Comparison of ENCODE assay signal across 17 mouse cellular contexts in the genomic region with DNA sequence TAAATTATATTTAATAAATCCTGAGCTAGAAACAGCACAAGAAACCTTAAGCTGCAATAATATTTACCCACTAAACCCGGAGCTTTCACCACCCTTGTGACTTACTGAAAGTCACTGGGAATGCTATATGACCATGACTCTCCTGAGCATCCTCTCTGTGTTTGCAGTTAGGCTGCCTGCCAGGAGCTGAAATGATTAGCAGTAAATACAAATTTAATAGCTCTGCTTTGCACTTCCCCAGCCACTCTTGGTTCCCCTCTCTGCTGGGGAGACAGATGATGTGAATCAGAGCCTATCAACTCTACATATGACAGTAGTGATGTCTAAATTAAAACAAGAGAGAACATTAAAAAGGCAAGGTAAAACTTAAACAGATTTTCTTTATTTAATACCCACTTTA.
DNase-seq lines count a peak whose midpoint lies in the region; ATAC-seq and TF ChIP-seq lines count a peak whose summit lies in the region.
"Had no signal": no experiment of that assay in that cellular context is flagged by ENCODE, and none has a peak within 500 bp of the region (broad histone marks: within the 10 kb centered on the region; RNA-seq: fewer than 3 reads in every experiment).

No protein-coding gene starts in this region.

- no peak overlapping the region for H3K4me3 ChIP-seq in hindbrain, embryonic 13.5 days
- no peak overlapping the region for H3K4me3 ChIP-seq in hindbrain, embryonic 16.5 days (ENCODE audit: low read length)
- no peak overlapping the region for H3K4me3 ChIP-seq in hindbrain, postnatal 0 days (ENCODE audit: low read length)
- H3K4me3 ChIP-seq: embryonic facial prominence, embryonic 10.5 days; erythroblast, embryonic 14.5 days; heart, embryonic 13.5 days; limb, embryonic 12.5 days; liver, embryonic 15.5 days; stomach, embryonic 15.5 days had no signal

- no peak overlapping the region for H3K4me2 ChIP-seq in hindbrain, embryonic 13.5 days
- no peak overlapping the region for H3K4me2 ChIP-seq in hindbrain, embryonic 16.5 days (ENCODE audit: low read length)
- H3K4me2 ChIP-seq in hindbrain, postnatal 0 days (ENCODE audit: low read depth, low read length): no peak overlapping the region
- H3K4me2 ChIP-seq: heart, embryonic 13.5 days; limb, embryonic 12.5 days; liver, embryonic 15.5 days; stomach, embryonic 15.5 days had no signal

- no peak for TF ChIP-seq CTCF in brain, embryonic 14.5 days (IDR thresholded peaks at IDR 0.05; ENCODE audit: borderline replicate concordance, extremely low read depth, insufficient read depth, insufficient read length)
- TF ChIP-seq CTCF in hindbrain, postnatal 0 days (IDR thresholded peaks at IDR 0.05; ENCODE audit: low read depth): no peak

- no peak overlapping the region for H3K27ac ChIP-seq in hindbrain, embryonic 13.5 days
- H3K27ac ChIP-seq in hindbrain, embryonic 16.5 days (ENCODE audit: low read depth, low read length): no peak overlapping the region
- H3K27ac ChIP-seq in hindbrain, postnatal 0 days: no peak overlapping the region
- H3K27ac ChIP-seq: embryonic facial prominence, embryonic 10.5 days; heart, embryonic 13.5 days; limb, embryonic 12.5 days; liver, embryonic 15.5 days; stomach, embryonic 15.5 days had no signal

- no peaks in the 10 kb centered on the region for H3K9me3 ChIP-seq in hindbrain, embryonic 13.5 days
- H3K9me3 ChIP-seq in hindbrain, embryonic 16.5 days (ENCODE audit: control insufficient read depth, low read length): no peaks in the 10 kb centered on the region
- no peaks in the 10 kb centered on the region for H3K9me3 ChIP-seq in hindbrain, postnatal 0 days (ENCODE audit: low read length)
- H3K9me3 ChIP-seq: embryonic facial prominence, embryonic 10.5 days; heart, embryonic 13.5 days; limb, embryonic 12.5 days; liver, embryonic 15.5 days; stomach, embryonic 15.5 days had no signal

- H3K27me3 ChIP-seq in hindbrain, embryonic 13.5 days: no peaks in the 10 kb centered on the region
- H3K27me3 ChIP-seq in hindbrain, embryonic 16.5 days (replicated peaks; ENCODE audit: control insufficient read depth, insufficient read depth, low read length): no peaks in the 10 kb centered on the region
- H3K27me3 ChIP-seq in hindbrain, postnatal 0 days (ENCODE audit: insufficient read depth, low read length): no peaks in the 10 kb centered on the region
- H3K27me3 ChIP-seq: heart, embryonic 13.5 days; limb, embryonic 12.5 days; liver, embryonic 15.5 days; stomach, embryonic 15.5 days had no signal

- no peaks in the 10 kb centered on the region for H3K36me3 ChIP-seq in hindbrain, embryonic 13.5 days
- no peaks in the 10 kb centered on the region for H3K36me3 ChIP-seq in hindbrain, embryonic 16.5 days (ENCODE audit: control insufficient read depth, insufficient read depth, low read length)
- no peaks in the 10 kb centered on the region for H3K36me3 ChIP-seq in hindbrain, postnatal 0 days (ENCODE audit: insufficient read depth, low read length)
- H3K36me3 ChIP-seq: embryonic facial prominence, embryonic 10.5 days; heart, embryonic 13.5 days; limb, embryonic 12.5 days; liver, embryonic 15.5 days; stomach, embryonic 15.5 days had no signal

- WGBS in hindbrain, embryonic 13.5 days: 51% methylated on average over 1 of the region's 1 CpGs
- 51% methylated on average over 1 of the region's 1 CpGs for WGBS in hindbrain, embryonic 16.5 days
- 50% methylated on average over 1 of the region's 1 CpGs for WGBS in hindbrain, postnatal 0 days

- H3K9ac ChIP-seq in hindbrain, embryonic 13.5 days: no peak overlapping the region
- no peak overlapping the region for H3K9ac ChIP-seq in hindbrain, embryonic 16.5 days (ENCODE audit: low read depth, low read length)
- no peak overlapping the region for H3K9ac ChIP-seq in hindbrain, postnatal 0 days (replicated peaks; ENCODE audit: low read length)
- H3K9ac ChIP-seq: heart, embryonic 13.5 days; limb, embryonic 12.5 days; liver, embryonic 15.5 days; stomach, embryonic 15.5 days had no signal

- no peak for TF ChIP-seq POLR2A in brain, embryonic 14.5 days (IDR thresholded peaks at IDR 0.05; ENCODE audit: borderline replicate concordance, extremely low read depth, insufficient read depth, insufficient read length, poor library complexity, severe bottlenecking)

- peaks cover 20% of the 10 kb centered on the region for H3K4me1 ChIP-seq in hindbrain, embryonic 13.5 days (replicated peaks)
- peaks cover 3% of the 10 kb centered on the region for H3K4me1 ChIP-seq in hindbrain, embryonic 16.5 days (ENCODE audit: control insufficient read depth, insufficient read depth, low read depth, low read length)
- no peaks in the 10 kb centered on the region for H3K4me1 ChIP-seq in hindbrain, postnatal 0 days (ENCODE audit: insufficient read depth, low read length)
- H3K4me1 ChIP-seq: embryonic facial prominence, embryonic 10.5 days; heart, embryonic 13.5 days; limb, embryonic 12.5 days; liver, embryonic 15.5 days; stomach, embryonic 15.5 days had no signal

- ATAC-seq in hindbrain, embryonic 13.5 days (ENCODE audit: low FRiP score): peak; percentile 68; the same call in 1 of the 2 replicates
- ATAC-seq in hindbrain, embryonic 16.5 days: no peak
- ATAC-seq in hindbrain, postnatal 0 days: no peak

- intact Hi-C loops in heart, postnatal 10 days (cut with DNase I): no loop called here

- peak; percentile 53 for DNase-seq in brain, adult 2 months (ENCODE audit: low read depth, low spot score)
- DNase-seq in brain, embryonic 14.5 days (ENCODE audit: low read depth): peak; percentile 66
- DNase-seq in hindbrain, postnatal 0 days (ENCODE audit: low spot score): peak; percentile 44
- no peak for DNase-seq in heart, postnatal 10 days
- no peak for DNase-seq in urinary bladder, adult 18-20 months (ENCODE audit: low spot score in 2 of 2)
- DNase-seq: adrenal gland, postnatal 14 days; kidney, adult 8-10 months; right cerebral cortex, adult 18-20 months; spleen, adult 18-20 months had no signal

Comparison
In these comparisons a context has a peak if more than half of its experiments do, and no peak if none do; other contexts are left out.
1. DNase-seq: peak in brain, adult 2 months (single experiment), brain, embryonic 14.5 days (single experiment) and hindbrain, postnatal 0 days (single experiment); none in heart, postnatal 10 days (0 of 2) and urinary bladder, adult 18-20 months (0 of 2).